Mouse (Mus musculus) activated CD4-positive, CD25-positive, alpha-beta regulatory T cell, adult 9 weeks (primary cell): ENCODE data around the gene Pou2f3. TPM values are rescaled to one million over a fixed set of nuclear protein-coding genes. Genes with fewer than 3 reads are reported as not detected.

Experiments used
- polyA plus RNA-seq: library from polyadenylated mRNA; unstranded; fragments of 100-300 nt; shearing (Covaris generic); gene quantifications from one replicate; pipeline ENCODE4 v1.2.1, GENCODE M21; 2017

Pou2f3 gene
- not detected for polyA plus RNA-seq

DNA sequence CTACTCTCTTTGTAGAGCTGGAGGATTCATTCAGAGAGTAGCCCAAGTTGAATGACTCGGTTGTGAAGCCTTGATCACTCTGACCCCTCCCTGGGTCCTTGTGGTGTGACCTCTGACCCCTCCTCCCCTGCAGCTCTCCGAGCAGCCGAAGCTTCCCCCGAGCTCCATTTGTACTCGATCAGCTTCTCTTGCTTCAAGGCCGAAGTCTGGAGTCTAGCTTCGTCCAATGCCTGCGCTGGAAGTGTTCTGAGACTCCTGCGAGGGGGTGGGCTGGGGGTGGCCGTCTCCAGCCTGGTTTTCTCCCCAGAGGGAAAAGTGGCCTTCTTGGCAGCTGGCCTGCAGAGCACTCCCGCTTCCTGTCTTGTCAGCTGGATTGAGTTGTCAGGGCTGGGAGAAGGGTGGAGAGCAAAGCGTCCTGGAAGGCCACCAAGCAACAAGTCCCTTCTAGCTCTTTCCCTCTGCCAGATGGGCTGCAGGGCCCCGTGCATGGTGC, at the start of gene Pou2f3:
TSS of gene Pou2f3 (minus strand) at position 180 of the 493 bp plus-strand sequence.

GRCm38 (mm10) chr9:43239712-43240593, 29.8 kb upstream of the Pou2f3 start, which contains the start of gene Oaf:
Oaf (minus strand) TSS chr9:43239911.

DNA sequence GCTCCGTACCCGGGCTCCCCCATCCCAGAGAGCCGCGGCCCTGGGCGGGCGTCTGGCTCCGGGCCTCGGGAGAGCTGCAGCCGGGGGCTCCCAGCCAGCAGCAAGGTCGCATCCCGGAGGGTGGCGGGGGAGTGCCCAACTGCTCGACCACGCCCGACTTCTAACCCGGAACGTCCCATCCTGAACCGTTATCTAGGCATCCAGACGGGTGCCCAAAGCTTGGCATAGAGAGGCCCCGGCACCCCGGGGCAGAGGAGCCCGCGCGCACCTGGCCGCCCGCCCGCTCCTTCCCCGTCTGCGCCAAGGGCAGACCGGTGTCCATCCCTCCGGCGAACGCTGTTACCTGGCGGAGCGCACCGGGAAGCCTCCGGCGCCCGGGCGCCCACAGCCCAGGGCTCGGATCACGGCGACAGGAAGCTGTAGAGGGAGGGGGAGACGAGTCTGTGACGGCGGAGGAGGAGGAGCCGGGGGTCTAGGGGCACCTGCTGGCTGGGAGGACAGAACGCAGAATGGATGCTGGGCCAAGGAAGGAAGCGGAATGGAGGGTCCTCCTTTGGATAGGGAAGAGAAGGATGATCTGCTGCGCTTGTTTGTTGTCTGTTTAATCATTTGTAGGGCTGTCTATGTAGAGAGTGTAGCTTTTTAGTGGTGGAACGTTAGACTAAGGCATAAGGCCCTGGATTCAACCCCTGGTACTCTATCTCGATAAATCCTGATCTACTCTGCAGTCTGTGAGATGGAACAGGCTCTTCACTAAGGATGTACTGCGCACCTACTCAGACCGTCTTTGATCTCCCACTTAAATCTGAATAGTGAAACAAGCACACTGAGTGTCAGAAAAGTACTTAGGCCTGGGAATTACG, 93.8 kb downstream of the Pou2f3 start, which contains the start of gene Tmem136:
TSS of gene Tmem136 (minus strand) at position 437 of the 863 bp plus-strand sequence.

GRCm38 (mm10) chr9:43107187-43107517, 103.0 kb downstream of the Pou2f3 start, which contains the start of gene Arhgef12:
Arhgef12 (minus strand) TSS chr9:43107239.

Other genes with a start within 250 kb of the Pou2f3 start
- gene Arhgef12, start 103.1 kb downstream of the Pou2f3 start, polyA plus RNA-seq: 4.2 TPM
- gene Tmem136, start 93.8 kb downstream of the Pou2f3 start, polyA plus RNA-seq: 5.3 TPM
- gene Oaf, start 29.5 kb upstream of the Pou2f3 start, polyA plus RNA-seq: not detected
- not detected for gene Trim29, start 100.5 kb upstream of the Pou2f3 start, polyA plus RNA-seq